Mouse (Mus musculus): ENCODE results near the gene Gpn3.

GRCm38 (mm10) chr5:122372192-122372769 is 605 bp downstream of the Gpn3 start, which contains the start of gene Fam216a:
- TF ChIP-seq CTCF (IDR thresholded peaks at IDR 0.05) (no peak), EP300 (IDR thresholded peaks at IDR 0.05) (no peak)
